Mouse (Mus musculus): ENCODE measurements at regions not wholly inside any gene's neighbourhood (a gene's known extent, or its start where the extent isn't known, plus 50 kb on each side); places are given as distances from the start of the nearest gene placed in this dataset.
"Not testable (repeated sequence)": the region's sequence is repeated elsewhere in the genome, so short reads cannot be mapped to it uniquely, and the experiment has no call there.

GRCm38 (mm10) chr7:83432843-83433242 lies 151.9 kb upstream of the Tmc3 start:
- no peak for DNase-seq

- no peak for DNase-seq
Observed at GRCm38 (mm10) chr7:83433959-83434715, 150.6 kb upstream of the Tmc3 start.

GRCm38 (mm10) chr7:83438538-83439393 lies 146.0 kb upstream of the Tmc3 start:
- DNase-seq: no peak

- DNase-seq: no peak
Observed at GRCm38 (mm10) chr7:83443596-83444278, 141.0 kb upstream of the Tmc3 start.

GRCm38 (mm10) chr7:83444279-83444615 lies 140.5 kb upstream of the Tmc3 start:
- no peak for DNase-seq

- no peak for DNase-seq
Observed at GRCm38 (mm10) chr7:83445181-83445926, 139.4 kb upstream of the Tmc3 start.

- DNase-seq: no peak
Observed at GRCm38 (mm10) chr7:83450346-83450745, 134.4 kb upstream of the Tmc3 start.

GRCm38 (mm10) chr7:83452309-83452708 lies 132.4 kb upstream of the Tmc3 start:
- no peak for DNase-seq

GRCm38 (mm10) chr7:83459520-83459919 lies 125.2 kb upstream of the Tmc3 start:
- DNase-seq: no peak

- no peak for DNase-seq
Observed at GRCm38 (mm10) chr7:83467006-83467405, 117.7 kb upstream of the Tmc3 start.

GRCm38 (mm10) chr7:83469856-83470255 lies 114.9 kb upstream of the Tmc3 start:
- not testable (repeated sequence) for DNase-seq

- no peak for DNase-seq
Observed at GRCm38 (mm10) chr7:83471111-83471510, 113.6 kb upstream of the Tmc3 start.

- no peak for DNase-seq
Observed at GRCm38 (mm10) chr7:83474471-83474870, 110.3 kb upstream of the Tmc3 start.

GRCm38 (mm10) chr7:83474986-83475385 lies 109.7 kb upstream of the Tmc3 start:
- DNase-seq: no peak

GRCm38 (mm10) chr7:83475438-83476160 lies 109.1 kb upstream of the Tmc3 start:
- DNase-seq: no peak

GRCm38 (mm10) chr7:83476161-83476495 lies 108.6 kb upstream of the Tmc3 start:
- no peak for DNase-seq

- DNase-seq: no peak
Observed at GRCm38 (mm10) chr7:83476861-83477260, 107.9 kb upstream of the Tmc3 start.

- DNase-seq: no peak
Observed at GRCm38 (mm10) chr7:83477661-83478121, 107.0 kb upstream of the Tmc3 start.

- no peak for DNase-seq
Observed at GRCm38 (mm10) chr7:83481655-83482054, 103.1 kb upstream of the Tmc3 start.

GRCm38 (mm10) chr7:83482254-83482653 lies 102.5 kb upstream of the Tmc3 start:
- DNase-seq: no peak

- no peak for DNase-seq
Observed at GRCm38 (mm10) chr7:83482671-83483304, 101.9 kb upstream of the Tmc3 start.
